Mouse (Mus musculus): ENCODE results near the gene Serpina6. TPM values are rescaled to one million over a fixed set of nuclear protein-coding genes. Genes with fewer than 3 reads are reported as not detected.

The Serpina6 gene
- polyA plus RNA-seq (2015; fragmentation: Nextera tagmentation; extraction: Ambion mirVana) = 1,444 and 1,483 TPM in 2 replicates

- peak within 1 kb of the TSS; percentile 48 for H3K4me2 ChIP-seq
- ATAC-seq (ENCODE audit: insufficient read depth) = peak; percentile 46; the same call in 1 of the 2 replicates
- WGBS (ENCODE audit: insufficient replicate concordance) = 52% methylated on average over 9 of the region's 9 CpGs
Observed at GRCm38 (mm10) chr12:103656848-103657626, at the start of gene Serpina6. Gene Serpina6 (minus strand): TSS chr12:103657212.

GRCm38 (mm10) chr12:103706113-103706512 lies 49.1 kb upstream of the Serpina6 start:
- peaks cover 5% of the 10 kb centered on the region; the same call in 1 of the 2 replicates for H3K9me3 ChIP-seq (replicated peaks)
- peak; percentile 80 for ATAC-seq (ENCODE audit: insufficient read depth)
- WGBS (ENCODE audit: insufficient replicate concordance) = 39% methylated on average over 4 of the region's 4 CpGs
- no peaks in the 10 kb centered on the region for H3K27me3 ChIP-seq
- peaks cover 16% of the 10 kb centered on the region for H3K4me1 ChIP-seq (replicated peaks)
- no peak overlapping the region for H3K4me2 ChIP-seq
- H3K36me3 ChIP-seq (replicated peaks) = no peaks in the 10 kb centered on the region
- peak overlapping the region; percentile 69 for H3K27ac ChIP-seq (replicated peaks)
- H3K9ac ChIP-seq = no peak overlapping the region
- H3K4me3 ChIP-seq (replicated peaks) = no peak overlapping the region

More at GRCm38 (mm10) chr12:103656848-103657626, at the start of gene Serpina6:
- H3K4me1 ChIP-seq (replicated peaks) = peaks cover 5% of the 10 kb centered on the region
- peak within 1 kb of the TSS; percentile 38 for H3K4me3 ChIP-seq (replicated peaks)
- no peaks in the 10 kb centered on the region for H3K9me3 ChIP-seq (replicated peaks)
- H3K27me3 ChIP-seq = no peaks in the 10 kb centered on the region
- H3K36me3 ChIP-seq (replicated peaks) = 0 out of 2 replicates have a peak, but pooled peaks cover 3% of the 10 kb centered on the region
- peak within 1 kb of the TSS; percentile 1; the same call in 1 of the 2 replicates for H3K9ac ChIP-seq
- H3K27ac ChIP-seq (replicated peaks) = peak within 1 kb of the TSS; percentile 67

GRCm38 (mm10) chr12:103705547-103705946 lies 48.5 kb upstream of the Serpina6 start:
- 33% methylated on average over 2 of the region's 2 CpGs for WGBS (ENCODE audit: insufficient replicate concordance)
- Histone ChIP-seq H3K4me3 (replicated peaks) (no peak overlapping the region), H3K4me2 (no peak overlapping the region), H3K9me3 (replicated peaks) (0 out of 2 replicates have a peak, but pooled peaks cover 3% of the 10 kb centered on the region), H3K36me3 (replicated peaks) (no peaks in the 10 kb centered on the region), H3K9ac (no peak overlapping the region), H3K4me1 (replicated peaks) (peaks cover 16% of the 10 kb centered on the region), H3K27me3 (no peaks in the 10 kb centered on the region), H3K27ac (replicated peaks) (peak overlapping the region; percentile 69)
- ATAC-seq (ENCODE audit: insufficient read depth) = no peak; the same call in 1 of the 2 replicates

- Histone ChIP-seq H3K4me3 (replicated peaks) (no peak overlapping the region), H3K27ac (replicated peaks) (no peak overlapping the region), H3K4me1 (replicated peaks) (peaks cover 5% of the 10 kb centered on the region; the same call in 1 of the 2 replicates), H3K36me3 (replicated peaks) (no peaks in the 10 kb centered on the region), H3K4me2 (no peak overlapping the region), H3K9me3 (replicated peaks) (0 out of 2 replicates have a peak, but pooled peaks cover 3% of the 10 kb centered on the region), H3K9ac (no peak overlapping the region), H3K27me3 (no peaks in the 10 kb centered on the region)
- no peak for ATAC-seq (ENCODE audit: insufficient read depth)
- 55% methylated on average over 4 of the region's 4 CpGs for WGBS (ENCODE audit: insufficient replicate concordance)
Observed at GRCm38 (mm10) chr12:103700144-103700750, 43.2 kb upstream of the Serpina6 start.

- Histone ChIP-seq H3K36me3 (replicated peaks) (no peaks in the 10 kb centered on the region), H3K9me3 (replicated peaks) (no peaks in the 10 kb centered on the region), H3K27me3 (no peaks in the 10 kb centered on the region), H3K9ac (no peak within 1 kb of the TSS), H3K4me3 (replicated peaks) (no peak within 1 kb of the TSS), H3K4me1 (replicated peaks) (no peaks in the 10 kb centered on the region), H3K4me2 (no peak within 1 kb of the TSS), H3K27ac (replicated peaks) (no peak within 1 kb of the TSS)
- 60% methylated on average over 8 of the region's 8 CpGs for WGBS (ENCODE audit: insufficient replicate concordance)
- no peak for ATAC-seq (ENCODE audit: insufficient read depth)
Observed at GRCm38 (mm10) chr12:103695429-103695828, 38.4 kb upstream of the Serpina6 start, which contains the start of gene Serpina1f. Gene Serpina1f (minus strand): TSS chr12:103695529.

GRCm38 (mm10) chr12:103688221-103688814 lies 31.3 kb upstream of the Serpina6 start:
- ATAC-seq (ENCODE audit: insufficient read depth) = no peak
- H3K27ac ChIP-seq (replicated peaks) = no peak overlapping the region
- no peaks in the 10 kb centered on the region for H3K9me3 ChIP-seq (replicated peaks)
- no peaks in the 10 kb centered on the region; the same call in 1 of the 2 replicates for H3K4me1 ChIP-seq (replicated peaks)
- no peaks in the 10 kb centered on the region for H3K36me3 ChIP-seq (replicated peaks)
- WGBS (ENCODE audit: insufficient replicate concordance) = 19% methylated on average over 3 of the region's 3 CpGs
- H3K4me3 ChIP-seq (replicated peaks) = no peak overlapping the region
- no peaks in the 10 kb centered on the region for H3K27me3 ChIP-seq
- H3K4me2 ChIP-seq = no peak overlapping the region
- no peak overlapping the region for H3K9ac ChIP-seq

GRCm38 (mm10) chr12:103687021-103687420 lies 30.0 kb upstream of the Serpina6 start:
- Histone ChIP-seq H3K9me3 (replicated peaks) (no peaks in the 10 kb centered on the region), H3K4me1 (replicated peaks) (no peaks in the 10 kb centered on the region; the same call in 1 of the 2 replicates), H3K27me3 (no peaks in the 10 kb centered on the region), H3K27ac (replicated peaks) (no peak overlapping the region), H3K36me3 (replicated peaks) (no peaks in the 10 kb centered on the region), H3K4me2 (no peak overlapping the region), H3K4me3 (replicated peaks) (no peak overlapping the region), H3K9ac (no peak overlapping the region)
- WGBS (ENCODE audit: insufficient replicate concordance) = 54% methylated on average over 7 of the region's 7 CpGs
- no peak for ATAC-seq (ENCODE audit: insufficient read depth)

GRCm38 (mm10) chr12:103686050-103686449 lies 29.0 kb upstream of the Serpina6 start:
- no peak for ATAC-seq (ENCODE audit: insufficient read depth)
- H3K36me3 ChIP-seq (replicated peaks) = no peaks in the 10 kb centered on the region
- H3K4me2 ChIP-seq = no peak overlapping the region
- peak overlapping the region; percentile 25 for H3K27ac ChIP-seq (replicated peaks)
- no peak overlapping the region for H3K4me3 ChIP-seq (replicated peaks)
- no peaks in the 10 kb centered on the region for H3K27me3 ChIP-seq
- H3K4me1 ChIP-seq (replicated peaks) = no peaks in the 10 kb centered on the region; the same call in 1 of the 2 replicates
- WGBS (ENCODE audit: insufficient replicate concordance) = 45% methylated on average over 3 of the region's 3 CpGs
- no peaks in the 10 kb centered on the region for H3K9me3 ChIP-seq (replicated peaks)
- H3K9ac ChIP-seq = no peak overlapping the region

- H3K9ac ChIP-seq = no peak overlapping the region
- H3K9me3 ChIP-seq (replicated peaks) = no peaks in the 10 kb centered on the region
- peak; percentile 57 for ATAC-seq (ENCODE audit: insufficient read depth)
- H3K27ac ChIP-seq (replicated peaks) = peak overlapping the region; percentile 25; the same call in 1 of the 2 replicates
- H3K4me2 ChIP-seq = no peak overlapping the region
- peaks cover 5% of the 10 kb centered on the region for H3K4me1 ChIP-seq (replicated peaks)
- 40% methylated on average over 3 of the region's 3 CpGs for WGBS (ENCODE audit: insufficient replicate concordance)
- no peak overlapping the region for H3K4me3 ChIP-seq (replicated peaks)
- no peaks in the 10 kb centered on the region for H3K27me3 ChIP-seq
- no peaks in the 10 kb centered on the region for H3K36me3 ChIP-seq (replicated peaks)
Observed at GRCm38 (mm10) chr12:103685386-103685785, 28.4 kb upstream of the Serpina6 start.

- Histone ChIP-seq H3K4me3 (replicated peaks) (no peak overlapping the region), H3K4me1 (replicated peaks) (peaks cover 5% of the 10 kb centered on the region), H3K9ac (no peak overlapping the region), H3K4me2 (no peak overlapping the region), H3K9me3 (replicated peaks) (no peaks in the 10 kb centered on the region), H3K36me3 (replicated peaks) (no peaks in the 10 kb centered on the region), H3K27ac (replicated peaks) (no peak overlapping the region), H3K27me3 (no peaks in the 10 kb centered on the region)
- 42% methylated on average over 4 of the region's 4 CpGs for WGBS (ENCODE audit: insufficient replicate concordance)
- no peak for ATAC-seq (ENCODE audit: insufficient read depth)
Observed at GRCm38 (mm10) chr12:103683775-103684174, 26.8 kb upstream of the Serpina6 start.

GRCm38 (mm10) chr12:103681739-103682138 lies 24.7 kb upstream of the Serpina6 start:
- H3K27ac ChIP-seq (replicated peaks) = peak overlapping the region; percentile 66
- no peaks in the 10 kb centered on the region for H3K9me3 ChIP-seq (replicated peaks)
- no peaks in the 10 kb centered on the region for H3K36me3 ChIP-seq (replicated peaks)
- no peaks in the 10 kb centered on the region for H3K27me3 ChIP-seq
- H3K4me3 ChIP-seq (replicated peaks) = no peak overlapping the region
- ATAC-seq (ENCODE audit: insufficient read depth) = peak; percentile 56; the same call in 1 of the 2 replicates
- WGBS (ENCODE audit: insufficient replicate concordance) = 58% methylated on average over 2 of the region's 2 CpGs
- H3K9ac ChIP-seq = no peak overlapping the region
- H3K4me2 ChIP-seq = peak overlapping the region; percentile 15; the same call in 1 of the 2 replicates
- peaks cover 5% of the 10 kb centered on the region for H3K4me1 ChIP-seq (replicated peaks)
